Mouse (Mus musculus) inflammation-experienced regulatory T-cells, adult 16 weeks (primary cell): ENCODE measurements around the gene Hpcal1. TPM values are rescaled to one million over a fixed set of nuclear protein-coding genes. Genes with fewer than 3 reads are reported as not detected.

ENCODE experiments used
- polyA plus RNA-seq: library from polyadenylated mRNA; unstranded; fragments of 100-300 nt; shearing (Covaris generic); gene quantifications from one replicate; pipeline ENCODE4 v1.2.1, GENCODE M21; 2017

Hpcal1 gene
- polyA plus RNA-seq, result 79.6 TPM

DNA sequence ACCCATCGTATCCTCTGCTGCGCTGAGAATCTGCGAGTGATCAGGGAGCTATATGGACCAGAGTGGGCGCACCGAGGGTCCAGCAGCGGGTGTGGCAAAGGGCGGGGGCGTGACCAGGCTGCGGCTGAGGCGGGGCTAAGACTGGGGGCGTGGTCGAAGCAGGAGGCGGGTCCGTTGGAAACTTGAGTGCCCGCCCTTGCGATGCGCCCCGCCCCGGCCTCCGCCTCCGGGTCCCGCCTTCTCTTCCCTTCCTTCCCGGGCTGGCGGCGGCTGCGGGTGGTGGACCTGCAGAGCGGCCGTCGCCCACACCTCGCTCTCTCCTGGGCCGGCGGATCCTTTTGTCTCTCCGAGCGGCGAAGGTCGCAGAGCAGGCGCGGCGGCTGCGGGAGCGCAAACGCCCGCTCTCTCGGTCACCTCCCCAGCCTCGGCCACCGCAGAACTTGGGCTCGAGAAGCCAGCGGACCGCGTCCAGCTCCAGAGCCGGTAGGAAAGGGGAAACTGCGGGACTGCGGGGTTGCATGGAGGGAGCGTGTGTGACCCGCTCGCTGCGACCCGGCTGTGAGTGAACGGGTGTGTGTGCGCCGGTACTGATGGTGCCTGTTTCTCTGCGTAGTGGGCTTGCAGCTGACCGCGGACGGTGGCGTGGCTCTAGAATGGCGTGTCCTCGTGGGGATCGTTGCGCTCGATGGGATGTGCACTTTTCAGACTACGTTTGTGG lies at the start of gene Hpcal1:
Gene Hpcal1, plus strand, starts transcription at position 293 of the 718 bp plus-strand sequence.

Other genes starting within 250 kb of the Hpcal1 start
- gene Odc1, start 146.1 kb upstream of the Hpcal1 start, polyA plus RNA-seq, result 19.8 TPM